Mouse (Mus musculus) G1E (cell line): ENCODE data around the gene Khdc1a. TPM values are rescaled to one million over a fixed set of nuclear protein-coding genes. Genes with fewer than 3 reads are reported as not detected.
"Not testable (repeated sequence)": the region's sequence is repeated elsewhere in the genome, so short reads cannot be mapped to it uniquely, and the experiment has no call there.

Experiments
- ATAC-seq: 2 replicates; pipeline ENCODE4 v1.8.0; 2016; ENCODE audit warnings: mild to moderate bottlenecking; ENCODE audit not compliant: insufficient number of reproducible peaks, poor library complexity, low FRiP score, severe bottlenecking; ENCODE audit errors: extremely low read depth
- DNase-seq: peaks from one replicate; pipeline ENCODE4 v3.0.0; 2012; ENCODE audit warnings: low spot score
- H3K27me3 ChIP-seq: 2 replicates; pipeline ENCODE4 v1.6.1; 2012; ENCODE audit warnings: mild to moderate bottlenecking, low read length, inconsistent platforms; ENCODE audit not compliant: insufficient read depth
- H3K36me3 ChIP-seq: replicated peaks from 2 replicates; pipeline ENCODE3; 2012; ENCODE audit warnings: mild to moderate bottlenecking, inconsistent platforms
- H3K4me1 ChIP-seq: 2 replicates; pipeline ENCODE4 v1.6.1; 2012; ENCODE audit warnings: low read depth, low read length, inconsistent platforms, mixed read lengths; ENCODE audit not compliant: insufficient read depth
- H3K4me3 ChIP-seq: 2 replicates; pipeline ENCODE4 v1.5.1; 2012; ENCODE audit warnings: low read depth, mild to moderate bottlenecking, inconsistent platforms, low read length, moderate library complexity, mixed read lengths
- H3K9me3 ChIP-seq: replicated peaks from 2 replicates; pipeline ENCODE4 v1.6.1; 2012; ENCODE audit warnings: inconsistent platforms
- CTCF ChIP-seq: IDR thresholded peaks from 2 replicates; pipeline ENCODE4 v1.5.1; 2012; ENCODE audit warnings: low read depth, low read length, inconsistent platforms, mixed read lengths
- GATA1 ChIP-seq: IDR thresholded peaks from 2 replicates; pipeline ENCODE4 v1.6.1; 2012; ENCODE audit warnings: borderline replicate concordance, low read length, inconsistent platforms, mixed read lengths
- GATA2 ChIP-seq: IDR thresholded peaks from 2 replicates; pipeline ENCODE4 v1.6.1; 2012; ENCODE audit warnings: low read depth, low read length, inconsistent platforms, borderline replicate concordance
- POLR2AphosphoS5 ChIP-seq: IDR thresholded peaks from 2 replicates; pipeline ENCODE4 v1.6.1; 2012; ENCODE audit warnings: low read depth, low read length, inconsistent platforms; ENCODE audit not compliant: insufficient replicate concordance
- TAL1 ChIP-seq: conservative IDR thresholded peaks from 2 replicates; pipeline ENCODE4 v1.6.1; 2012; ENCODE audit warnings: low read depth, low read length, inconsistent platforms, mixed read lengths
- polyA plus RNA-seq: library from polyadenylated mRNA; stranded (reverse); fragments of >175 nt; gene quantifications from 2 replicates; pipeline ENCODE4 v1.2.3, GENCODE M21; 2012
- total RNA-seq, 2 experiments: library from RNA; stranded (forward) in 1 of 2; stranded (reverse) in 1 of 2; fragments of 200-1000 nt in 1 of 2; fragments of >200 nt in 1 of 2; fragmentation: Nextera tagmentation in 1 of 2; gene quantifications; 2 replicates each; pipeline ENCODE4 v1.2.3; 2014 to 2017

Khdc1a gene
- total and polyA plus RNA-seq, 3 experiments, result 0.16 TPM; not detected in 2

DNA sequence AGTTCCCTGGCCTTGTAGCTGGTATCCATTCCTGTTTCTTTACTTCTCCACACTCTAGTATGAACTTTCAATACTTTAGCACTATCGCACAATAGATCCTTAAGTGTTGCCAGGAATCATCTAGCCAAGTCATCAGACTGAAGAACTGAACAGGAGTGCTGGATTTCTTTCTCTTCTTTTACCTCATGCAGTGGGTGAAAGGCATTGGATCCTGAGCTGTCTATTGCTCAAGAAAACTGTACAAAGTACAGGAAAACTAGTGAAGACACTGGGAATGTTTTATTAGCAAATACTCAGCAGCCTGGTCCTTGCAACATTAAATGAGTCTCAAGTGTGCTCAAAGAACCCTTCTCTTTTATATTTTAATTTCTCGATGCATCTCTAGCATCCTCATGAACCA lies 33.7 kb upstream of the Khdc1a start:
- no peaks in the 10 kb centered on the region for H3K27me3 ChIP-seq
- DNase-seq (no peak), ATAC-seq (no peak)
- TF ChIP-seq GATA2 (no peak), CTCF (no peak), POLR2AphosphoS5 (no peak)
- H3K4me3 ChIP-seq, result no peak overlapping the region
- H3K4me1 ChIP-seq, result peaks cover 47% of the 10 kb centered on the region
- no peaks in the 10 kb centered on the region for H3K9me3 ChIP-seq
- H3K36me3 ChIP-seq, result no peaks in the 10 kb centered on the region

DNA sequence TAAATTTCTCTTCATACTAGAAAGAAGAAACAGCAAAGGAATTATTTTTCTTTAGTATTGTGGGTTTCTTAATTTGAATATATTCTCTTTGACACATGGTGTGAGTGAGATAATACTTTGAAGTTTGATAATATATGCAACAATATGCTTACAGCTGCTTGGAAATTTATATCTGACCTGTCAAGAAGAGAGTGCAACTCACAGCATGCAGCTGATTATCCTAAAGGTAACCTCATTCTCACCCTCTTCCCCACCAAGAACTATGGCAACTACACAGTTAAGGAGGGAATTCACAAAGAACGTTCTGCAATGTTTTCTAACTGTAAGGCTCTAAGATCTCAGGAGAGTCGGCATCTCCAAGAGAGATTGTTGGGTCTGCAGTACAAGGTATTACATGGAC lies 33.1 kb upstream of the Khdc1a start:
- DNase-seq (no peak), ATAC-seq (no peak)
- no peaks in the 10 kb centered on the region for H3K27me3 ChIP-seq
- H3K9me3 ChIP-seq, result no peaks in the 10 kb centered on the region
- H3K4me3 ChIP-seq, result no peak overlapping the region
- H3K36me3 ChIP-seq, result no peaks in the 10 kb centered on the region
- peaks cover 47% of the 10 kb centered on the region for H3K4me1 ChIP-seq
- no peak for TF ChIP-seq CTCF
- no peak for TF ChIP-seq GATA2
- no peak for TF ChIP-seq POLR2AphosphoS5
- no peak; the same call in 1 of the 2 replicates for TF ChIP-seq TAL1
- no peak for TF ChIP-seq GATA1

DNA sequence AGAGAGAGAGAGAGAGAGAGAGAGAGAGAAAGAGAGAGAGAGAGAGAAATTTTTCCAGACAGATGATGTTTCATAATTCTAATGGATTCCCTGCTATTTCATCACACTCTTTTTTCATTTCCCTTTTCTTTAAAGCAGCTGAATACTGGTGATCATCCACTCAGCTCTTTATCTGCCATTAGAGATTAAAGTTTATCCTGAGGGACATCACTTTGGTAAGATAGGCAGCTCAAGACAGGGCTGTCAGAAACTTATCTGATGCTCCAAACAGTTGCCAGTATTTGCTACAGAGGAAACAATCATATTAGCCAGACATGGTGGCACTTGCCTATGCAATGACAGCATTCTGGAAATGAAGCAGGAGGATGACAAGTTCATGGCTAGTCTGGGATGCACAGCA lies 31.2 kb upstream of the Khdc1a start:
- ATAC-seq, result peak; percentile 55; the same call in 1 of the 2 replicates
- Histone ChIP-seq H3K36me3 (no peaks in the 10 kb centered on the region), H3K27me3 (no peaks in the 10 kb centered on the region), H3K9me3 (no peaks in the 10 kb centered on the region), H3K4me3 (no peak overlapping the region), H3K4me1 (peaks cover 35% of the 10 kb centered on the region)
- TF ChIP-seq POLR2AphosphoS5 (no peak), TAL1 (peak; percentile 46; the same call in 1 of the 2 replicates)
- DNase-seq, result no peak

DNA sequence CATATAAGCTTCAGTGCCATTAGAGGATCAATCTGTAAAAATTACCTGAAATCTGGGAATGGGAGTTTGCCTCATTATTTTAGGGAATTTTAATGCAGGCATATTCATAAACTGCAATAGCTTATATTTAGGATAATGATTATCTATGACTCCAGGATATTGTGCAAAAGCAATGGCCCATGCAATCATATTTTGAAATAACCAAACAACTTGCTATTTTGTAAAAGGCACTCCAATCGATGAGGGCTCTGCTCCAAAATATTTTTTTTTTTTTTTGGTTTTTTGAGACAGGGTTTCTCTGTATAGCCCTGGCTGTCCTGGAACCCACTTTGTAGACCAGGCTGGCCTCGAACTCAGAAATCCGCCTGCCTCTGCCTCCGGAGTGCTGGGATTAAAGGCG lies 29.2 kb upstream of the Khdc1a start:
- H3K4me3 ChIP-seq, H3K27me3 ChIP-seq, DNase-seq, ATAC-seq, H3K9me3 ChIP-seq, H3K36me3 ChIP-seq: not testable (repeated sequence)
- peaks cover 39% of the 10 kb centered on the region for H3K4me1 ChIP-seq

DNA sequence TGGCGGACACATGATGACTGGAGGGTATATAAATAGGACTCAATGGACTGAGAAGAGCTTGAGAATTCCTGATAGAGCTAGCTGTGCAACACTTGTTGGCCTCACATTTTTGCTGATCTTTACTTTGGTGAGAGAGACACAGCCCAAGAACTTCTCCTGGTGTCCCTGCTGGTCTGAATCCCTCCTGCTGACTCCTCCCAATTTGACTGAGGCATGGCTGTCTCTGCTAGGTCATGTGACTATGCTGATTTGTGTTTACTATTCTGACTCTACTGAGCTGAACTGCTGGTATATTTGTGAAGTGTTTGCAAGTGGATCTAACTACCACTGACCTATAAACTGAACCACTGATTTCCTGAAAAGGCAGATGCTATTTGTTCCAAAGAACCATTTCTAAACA lies 27.8 kb upstream of the Khdc1a start:
- Histone ChIP-seq H3K27me3 (no peaks in the 10 kb centered on the region), H3K4me1 (peaks cover 30% of the 10 kb centered on the region), H3K36me3 (no peaks in the 10 kb centered on the region), H3K4me3 (no peak overlapping the region), H3K9me3 (peaks cover 5% of the 10 kb centered on the region)
- DNase-seq, result no peak
- ATAC-seq, result no peak
- no peak for TF ChIP-seq TAL1
- no peak for TF ChIP-seq GATA2
- no peak for TF ChIP-seq CTCF
- no peak for TF ChIP-seq POLR2AphosphoS5
- TF ChIP-seq GATA1, result no peak

DNA sequence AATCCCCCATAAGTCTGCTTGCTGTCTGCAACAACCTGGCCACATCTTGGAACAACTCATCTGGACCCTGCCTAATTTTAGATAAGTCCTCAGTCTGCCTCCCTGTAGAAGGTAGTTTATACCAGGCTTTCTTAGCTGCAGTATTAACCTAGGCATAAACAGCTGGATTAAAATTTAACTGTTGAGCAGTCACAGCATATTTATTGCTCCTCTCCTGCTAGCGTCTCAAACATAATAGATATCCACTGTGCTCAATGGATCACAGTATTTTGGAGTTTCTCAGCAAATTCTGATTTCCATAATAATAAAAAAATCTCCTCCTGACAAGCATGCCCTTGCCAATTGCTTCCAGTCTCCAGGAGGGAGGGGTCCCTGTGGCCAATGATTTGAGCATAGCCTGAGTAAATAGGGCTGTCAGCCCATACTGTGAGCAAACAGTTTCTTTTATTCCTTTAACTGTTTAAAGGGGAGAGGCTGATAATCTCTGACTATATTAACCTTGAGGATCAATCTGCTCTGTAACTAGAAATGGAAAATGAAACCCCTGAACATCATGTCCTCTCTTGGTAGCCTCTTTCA lies 25.4 kb upstream of the Khdc1a start:
- TF ChIP-seq TAL1, result no peak
- TF ChIP-seq GATA1, result no peak
- no peak for TF ChIP-seq POLR2AphosphoS5
- no peak for TF ChIP-seq GATA2
- no peak for TF ChIP-seq CTCF
- Histone ChIP-seq H3K9me3 (peaks cover 8% of the 10 kb centered on the region), H3K4me1 (peaks cover 26% of the 10 kb centered on the region), H3K36me3 (no peaks in the 10 kb centered on the region), H3K4me3 (no peak overlapping the region), H3K27me3 (no peaks in the 10 kb centered on the region)
- ATAC-seq (no peak), DNase-seq (no peak)

DNA sequence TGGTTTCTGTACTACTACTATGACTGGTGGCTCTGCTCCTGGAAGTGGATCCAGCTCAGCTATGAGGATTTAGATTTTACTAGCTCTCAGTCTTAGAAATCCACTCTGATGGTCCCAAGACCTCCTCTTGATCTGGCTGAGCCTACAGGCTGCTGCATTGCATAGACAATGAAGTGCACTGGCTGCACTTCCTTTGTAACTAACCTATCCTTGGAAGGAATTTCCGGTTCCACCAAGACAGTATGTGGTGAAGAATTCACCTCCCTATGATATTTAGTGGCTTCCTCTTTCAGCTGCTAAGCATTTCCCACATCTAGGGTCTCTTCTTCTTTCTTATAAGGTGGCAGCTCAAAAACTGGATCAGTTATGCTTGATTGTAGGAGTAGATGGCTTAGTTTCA lies 24.8 kb upstream of the Khdc1a start:
- Histone ChIP-seq H3K36me3 (no peaks in the 10 kb centered on the region), H3K4me1 (peaks cover 29% of the 10 kb centered on the region), H3K27me3 (no peaks in the 10 kb centered on the region), H3K4me3 (no peak overlapping the region), H3K9me3 (peaks cover 8% of the 10 kb centered on the region)
- DNase-seq (no peak), ATAC-seq (no peak)
- TF ChIP-seq GATA1 (no peak), GATA2 (no peak), TAL1 (no peak), POLR2AphosphoS5 (no peak), CTCF (no peak)
